Mouse (Mus musculus) cerebellum, postnatal 4 days (tissue): ENCODE results near the gene Snx17.
"Not testable (repeated sequence)": the region's sequence is repeated elsewhere in the genome, so short reads cannot be mapped to it uniquely, and the experiment has no call there.

Experiments
- DNase-seq, 2 experiments: peaks; one replicate each; pipeline ENCODE4 v3.0.0; 2022; ENCODE audit warnings: low spot score in 2 of 2, mixed read lengths in 1 of 2

Snx17 gene

GRCm38 (mm10) chr5:31196207-31196606, 3.2 kb downstream of the Snx17 start:
- no peak for DNase-seq

GRCm38 (mm10) chr5:31197072-31197471, 4.0 kb downstream of the Snx17 start:
- no peak for DNase-seq

- DNase-seq, result no peak
These were observed 5.1 kb downstream of the Snx17 start for GRCm38 (mm10) chr5:31198170-31198569.

- DNase-seq, result no peak
These were observed 5.7 kb downstream of the Snx17 start for GRCm38 (mm10) chr5:31198616-31199320.

- no peak for DNase-seq
These were observed 6.4 kb downstream of the Snx17 start for GRCm38 (mm10) chr5:31199321-31199892.

- DNase-seq, result no peak
These were observed 6.9 kb downstream of the Snx17 start for GRCm38 (mm10) chr5:31199893-31200292.

GRCm38 (mm10) chr5:31200327-31200768, 7.3 kb downstream of the Snx17 start:
- no peak for DNase-seq

GRCm38 (mm10) chr5:31201042-31201741, 8.2 kb downstream of the Snx17 start:
- no peak for DNase-seq

GRCm38 (mm10) chr5:31201742-31202590, 8.9 kb downstream of the Snx17 start, which contains the start of gene Zfp513:
TSS of gene Zfp513 (minus strand) at chr5:31202303.
- DNase-seq, result peak; percentile 84 to 93

- no peak for DNase-seq
These were observed 9.9 kb downstream of the Snx17 start for GRCm38 (mm10) chr5:31202933-31203332.

- DNase-seq, result no peak
These were observed 10.8 kb downstream of the Snx17 start for GRCm38 (mm10) chr5:31203866-31204265.

GRCm38 (mm10) chr5:31204421-31204820, 11.4 kb downstream of the Snx17 start:
- DNase-seq, result no peak

- not testable (repeated sequence) for DNase-seq
These were observed 23.5 kb downstream of the Snx17 start for GRCm38 (mm10) chr5:31216554-31216953.

- DNase-seq, result no peak
These were observed 25.3 kb downstream of the Snx17 start for GRCm38 (mm10) chr5:31218294-31218693.

GRCm38 (mm10) chr5:31219070-31219469, 26.0 kb downstream of the Snx17 start:
- DNase-seq, result no peak

GRCm38 (mm10) chr5:31219474-31219873, 26.4 kb downstream of the Snx17 start:
- no peak for DNase-seq

GRCm38 (mm10) chr5:31219911-31220447, 27.0 kb downstream of the Snx17 start:
- peak in 1 of 2 experiments; percentile 66 for DNase-seq

- peak; percentile 98 to 99 for DNase-seq
These were observed 27.6 kb downstream of the Snx17 start, which contains the start of gene Ppm1g for GRCm38 (mm10) chr5:31220448-31221303. TSS of gene Ppm1g (minus strand) at chr5:31220687.

- DNase-seq, result peak in 1 of 2 experiments; percentile 37
These were observed 28.4 kb downstream of the Snx17 start for GRCm38 (mm10) chr5:31221304-31221945.

- no peak for DNase-seq
These were observed 29.7 kb downstream of the Snx17 start for GRCm38 (mm10) chr5:31222696-31223095.
